Mouse (Mus musculus): Measurements from ENCODE around the gene Nucb2.

The Nucb2 gene

DNA sequence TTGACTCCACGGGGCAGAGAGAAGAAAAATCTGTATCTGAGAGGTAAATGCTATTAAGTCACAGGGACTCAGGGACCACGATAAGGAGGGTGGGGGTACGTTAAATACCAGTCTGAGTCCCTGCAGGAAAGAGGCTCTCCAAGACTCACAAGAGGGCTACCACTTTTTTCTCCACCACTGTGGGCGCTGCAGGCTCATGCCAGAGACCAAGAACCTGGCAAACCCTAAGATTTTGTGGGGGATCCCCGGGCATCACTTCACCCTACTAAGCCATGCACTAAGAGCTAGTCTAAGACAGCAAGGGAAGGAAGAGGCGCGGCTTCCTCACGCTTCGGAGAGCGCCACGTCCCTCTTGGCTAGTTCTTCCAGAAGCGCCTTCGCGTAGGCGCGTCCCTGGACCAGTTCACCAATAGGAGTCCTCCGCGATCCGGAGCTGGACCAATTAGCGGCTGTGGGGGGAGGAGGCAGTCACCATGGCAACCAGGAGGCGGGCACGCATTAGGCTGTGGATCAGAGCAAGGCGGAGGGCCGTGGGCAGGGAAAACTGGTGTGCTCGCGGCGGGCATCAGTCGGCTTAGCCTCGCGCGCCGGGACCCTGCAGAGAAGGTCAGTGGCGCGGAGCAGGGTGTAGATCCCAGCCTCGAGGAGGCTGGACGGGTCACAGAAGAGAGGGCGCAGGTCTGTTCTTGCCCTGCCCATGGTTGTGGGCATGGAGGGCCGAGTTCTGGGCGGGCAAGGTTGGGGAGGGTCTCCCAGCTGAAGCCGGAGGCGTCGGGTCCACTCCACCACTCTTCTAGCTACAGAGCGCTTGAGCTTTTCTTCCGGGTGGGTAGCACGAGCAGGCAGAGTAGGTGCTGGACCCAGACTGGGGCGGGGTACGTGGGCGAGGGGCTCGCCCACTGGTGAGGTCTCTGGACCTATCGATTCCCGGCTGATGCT lies at the start of gene Nucb2:
Nucb2 (plus strand) TSS at position 491 of the 939 bp plus-strand sequence.
- peak; percentile 95 for DNase-seq (ENCODE audit: low spot score)

DNA sequence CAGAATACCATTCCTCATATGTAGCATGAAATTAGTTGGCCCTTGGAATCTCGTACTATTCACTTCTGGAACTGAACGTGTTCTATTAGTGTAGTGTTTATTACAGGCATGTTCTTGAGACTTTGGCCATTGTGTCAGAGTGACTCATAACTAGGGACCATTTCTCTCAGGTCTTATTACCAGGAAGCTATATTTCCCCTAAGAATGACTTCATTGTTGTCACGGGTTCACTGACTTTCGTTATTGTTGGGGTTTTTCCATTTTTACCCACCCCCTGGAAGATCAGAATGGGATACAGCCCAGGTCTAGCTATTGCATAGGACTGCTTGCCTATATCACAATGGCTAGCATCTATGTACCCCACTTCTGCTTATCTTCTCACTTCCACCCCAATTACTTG lies 47.2 kb upstream of the Nucb2 start:
- DNase-seq (ENCODE audit: low spot score), result no peak

DNA sequence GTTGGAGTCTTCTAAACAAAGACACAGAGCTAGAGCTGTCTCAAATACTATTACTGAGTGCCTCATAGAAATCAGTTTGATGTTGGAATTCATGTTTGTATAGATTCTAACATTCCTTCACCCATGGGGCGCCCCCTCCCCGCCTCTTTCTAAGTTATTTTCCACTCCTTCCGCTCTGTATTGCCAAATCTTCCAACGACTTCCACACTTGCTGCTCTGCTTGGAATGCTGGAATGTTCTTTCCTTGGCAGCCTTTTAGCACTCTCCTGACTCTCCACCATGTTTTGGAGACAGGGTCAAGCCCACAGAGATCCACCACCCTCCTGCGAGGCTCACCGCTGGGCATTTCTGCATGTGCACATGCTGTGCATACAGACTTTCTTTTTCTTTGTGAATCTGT lies 46.8 kb upstream of the Nucb2 start:
- peak; percentile 9 for DNase-seq (ENCODE audit: low spot score)

DNA sequence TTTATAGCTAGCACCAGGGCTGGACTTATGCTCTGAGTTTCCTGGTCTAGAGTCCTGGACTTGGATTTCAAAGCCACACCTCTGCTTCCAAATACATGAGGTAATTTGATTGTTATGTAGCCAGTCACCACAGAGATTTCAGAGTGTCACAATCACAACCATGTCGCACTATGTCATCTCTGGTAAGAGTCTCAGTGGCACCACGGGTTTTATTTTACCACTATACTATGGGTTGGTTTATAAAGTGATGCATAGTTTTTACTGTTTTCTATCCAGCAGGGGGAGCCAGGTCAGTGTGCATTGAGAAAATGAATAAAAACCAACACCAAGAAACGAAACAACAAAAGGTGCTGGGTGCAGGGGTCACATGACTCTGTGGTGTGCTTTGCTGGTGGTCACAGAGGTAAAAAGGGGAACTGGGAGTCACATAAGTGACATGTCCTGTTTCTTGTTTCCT lies 45.2 kb upstream of the Nucb2 start:
- peak; percentile 60 for DNase-seq (ENCODE audit: low spot score)

DNA sequence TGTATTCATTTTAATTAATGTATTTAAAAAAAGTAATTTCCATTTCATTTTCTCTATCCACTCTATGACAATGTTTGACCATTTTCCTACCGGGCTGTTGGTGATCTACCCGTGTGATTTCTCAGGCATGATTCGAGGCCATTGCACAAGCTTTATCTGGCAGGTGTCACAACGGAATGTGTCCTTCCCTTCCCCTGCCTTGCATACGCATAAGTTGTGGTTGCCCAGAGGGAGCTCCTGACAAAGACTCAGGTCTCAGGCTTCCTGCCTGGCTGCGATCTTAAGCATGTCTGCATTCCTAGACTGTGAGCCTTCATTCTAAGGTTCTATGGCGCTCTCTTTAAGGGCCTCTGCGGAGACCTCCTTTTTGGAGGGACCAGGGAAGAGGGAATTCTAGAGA lies 42.1 kb upstream of the Nucb2 start:
- no peak for DNase-seq (ENCODE audit: low spot score)

DNA sequence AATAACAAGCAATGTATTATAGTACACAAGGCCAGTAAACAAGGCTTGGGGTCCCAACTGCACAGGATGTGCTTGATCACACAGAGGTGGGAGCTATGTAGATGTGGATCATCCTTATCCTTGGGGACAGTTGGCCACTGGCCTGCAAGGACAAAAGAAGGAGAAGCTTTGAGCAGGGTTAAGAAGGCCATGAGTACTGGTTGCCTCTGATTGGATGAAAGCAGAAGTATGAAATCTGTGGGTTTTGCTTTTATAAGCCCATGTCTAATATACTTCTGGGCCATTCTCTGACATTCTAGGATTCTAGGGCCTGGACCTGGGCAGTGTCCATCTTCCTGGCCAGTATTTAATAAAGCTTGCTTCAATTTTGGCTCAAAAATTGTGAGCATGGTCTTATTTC lies 28.3 kb upstream of the Nucb2 start:
- no peak for DNase-seq (ENCODE audit: low spot score)

DNA sequence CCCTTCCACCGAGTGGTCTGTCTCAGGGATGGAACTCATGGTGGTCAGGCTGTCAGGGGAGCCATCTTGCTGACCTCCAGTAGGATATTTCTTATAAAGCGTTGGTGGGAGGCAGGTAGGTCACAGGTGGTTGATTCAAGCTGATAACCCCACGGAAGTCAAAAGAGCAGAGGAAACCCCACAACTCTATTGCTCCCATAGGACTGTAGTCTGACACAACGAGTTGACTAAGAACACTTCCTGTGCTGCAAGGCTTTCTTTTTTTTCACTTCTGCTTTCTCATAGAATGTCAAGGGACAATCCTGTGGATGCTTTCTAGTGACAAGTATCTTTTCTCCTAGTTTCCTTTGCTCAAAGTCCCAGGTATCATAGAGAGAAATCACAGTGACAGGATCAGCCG lies 27.9 kb upstream of the Nucb2 start:
- DNase-seq (ENCODE audit: low spot score), result no peak

DNA sequence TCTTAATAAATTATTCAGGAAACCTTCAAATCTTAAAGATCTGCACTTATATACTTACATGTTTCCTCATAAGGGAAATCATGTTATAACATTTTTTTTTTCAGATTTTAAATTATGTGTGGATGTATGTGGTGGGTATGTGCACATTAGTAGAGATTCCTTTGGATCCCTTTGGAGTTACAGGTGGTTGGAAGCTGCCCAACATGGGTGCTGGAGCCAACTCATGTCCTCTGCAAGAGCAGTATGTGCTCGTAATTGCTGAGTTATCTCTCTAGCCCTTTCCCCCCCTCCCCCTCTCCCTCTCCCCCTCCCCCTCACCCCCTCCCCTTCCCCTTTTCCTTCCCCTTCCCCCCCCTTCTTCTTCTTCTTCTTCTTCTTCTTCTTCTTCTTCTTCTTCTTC lies 21.1 kb upstream of the Nucb2 start:
- DNase-seq (ENCODE audit: low spot score), result no peak

DNA sequence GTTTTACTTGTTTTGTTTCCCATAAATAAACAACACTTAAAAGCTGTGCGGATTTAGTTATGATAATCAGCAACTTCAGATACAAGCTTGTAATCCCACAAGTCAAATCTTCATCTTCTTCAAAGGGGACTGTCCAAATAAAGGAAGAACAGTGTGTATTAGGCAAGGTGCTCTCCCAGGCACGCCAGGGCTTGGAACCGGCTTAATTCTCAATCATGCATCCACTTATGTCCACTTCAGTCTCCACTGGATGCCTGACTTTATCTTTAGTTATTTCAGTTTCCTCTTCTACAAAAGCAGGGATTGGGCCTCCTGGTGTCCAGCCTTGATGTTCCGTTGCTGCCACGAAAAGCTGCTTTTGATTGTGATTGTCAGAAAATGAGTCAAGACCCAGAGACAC lies 20.4 kb upstream of the Nucb2 start:
- no peak for DNase-seq (ENCODE audit: low spot score)

DNA sequence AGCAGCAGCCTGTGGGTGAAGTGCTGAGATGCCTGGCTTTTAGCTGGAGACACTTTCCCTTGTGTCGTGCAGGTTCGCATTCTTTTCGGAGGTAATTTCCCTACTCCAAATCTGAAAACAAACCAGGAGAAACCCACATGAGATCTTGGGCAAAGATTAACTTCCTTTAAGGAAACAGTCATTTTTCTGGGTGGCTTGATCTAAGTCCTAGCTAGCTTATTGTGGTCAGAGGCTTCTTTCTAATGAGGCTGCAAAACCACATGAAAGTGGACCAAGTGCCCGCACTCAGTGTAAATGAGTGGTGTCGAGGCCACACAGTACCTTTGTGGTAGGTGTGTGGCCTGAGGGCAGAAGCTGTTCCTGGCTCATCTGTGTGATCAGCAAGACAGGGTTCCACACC lies 20.0 kb upstream of the Nucb2 start:
- no peak for DNase-seq (ENCODE audit: low spot score)

DNA sequence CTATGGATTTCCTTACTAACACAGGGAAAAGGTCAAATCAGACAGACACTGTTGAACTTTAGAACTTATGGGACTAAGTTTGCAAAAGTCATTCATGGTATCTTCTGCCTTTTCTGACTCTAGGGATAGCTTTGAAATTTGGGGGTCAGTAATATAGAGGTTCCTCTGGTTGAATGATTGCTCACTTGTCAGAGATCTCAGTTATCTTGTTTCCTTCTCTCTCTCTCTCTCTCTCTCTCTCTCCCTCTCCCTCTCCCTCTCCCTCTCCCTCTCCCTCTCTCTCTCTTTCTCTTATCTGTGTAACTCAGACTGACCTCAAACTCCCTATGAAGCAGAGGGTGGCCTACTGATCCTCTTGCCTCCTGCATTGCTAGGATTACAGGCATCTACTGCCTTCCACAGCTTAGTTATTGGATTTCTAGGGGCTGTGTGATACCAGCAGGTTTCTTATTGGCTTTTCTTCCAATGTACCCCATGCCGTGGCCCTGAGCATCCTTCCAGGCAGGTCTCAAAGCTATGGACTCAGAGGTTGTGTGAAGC lies 19.0 kb upstream of the Nucb2 start:
- DNase-seq (ENCODE audit: low spot score), result no peak

DNA sequence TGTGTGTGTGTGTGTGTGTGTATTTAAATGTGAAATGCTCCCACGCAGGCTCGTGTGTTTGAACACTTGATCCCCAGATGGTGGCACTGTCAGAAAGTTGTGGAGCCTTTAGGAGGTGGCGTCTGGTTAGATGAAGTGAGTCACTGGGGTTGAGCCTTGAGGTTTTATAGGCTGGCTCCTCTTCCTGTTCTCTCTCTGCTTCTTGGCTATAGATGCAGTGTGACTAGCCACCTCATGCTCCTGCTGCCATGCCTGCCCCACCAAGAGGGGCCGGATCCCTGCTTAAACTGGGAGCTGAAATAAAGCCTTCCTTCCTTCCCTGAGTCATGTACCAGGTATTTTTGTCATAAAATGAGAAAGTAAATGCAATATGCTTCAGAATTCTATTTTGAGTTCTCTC lies 13.1 kb upstream of the Nucb2 start:
- DNase-seq (ENCODE audit: low spot score), result no peak

DNA sequence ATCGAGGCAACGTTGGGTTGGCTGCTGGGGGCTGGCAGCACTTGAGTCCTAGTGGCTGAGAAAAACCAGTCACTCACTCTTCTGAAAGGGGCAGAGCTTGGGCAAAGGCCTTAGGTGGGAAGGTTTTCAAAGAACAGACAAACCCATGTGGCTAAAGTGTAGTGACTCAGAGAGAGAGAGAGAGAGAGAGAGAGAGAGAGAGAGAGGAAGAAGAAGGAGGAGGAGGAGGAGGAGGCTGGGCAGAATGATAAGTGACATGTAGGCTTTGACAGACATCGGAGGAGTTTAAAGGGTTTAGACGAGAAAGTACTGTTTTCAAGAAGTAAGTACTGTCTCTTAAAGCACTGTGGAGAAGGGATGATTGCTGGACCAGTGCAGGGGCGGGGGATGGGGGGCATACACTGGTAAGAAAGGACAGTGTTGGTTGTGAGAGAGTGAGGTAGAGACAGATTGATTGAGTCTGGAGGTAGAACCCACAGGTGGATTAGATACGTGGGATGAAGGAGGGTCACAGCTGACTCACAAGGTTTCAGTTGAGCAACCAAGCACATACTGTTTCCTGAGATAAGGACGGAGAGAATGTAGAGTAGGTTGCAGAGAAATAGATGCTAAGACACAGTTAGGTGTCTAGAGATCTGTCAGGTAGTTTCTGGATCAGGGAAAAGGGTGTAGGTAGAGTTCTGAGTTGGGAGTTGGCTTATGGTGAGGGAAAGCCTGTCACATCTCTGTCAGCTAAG lies 10.7 kb upstream of the Nucb2 start:
- DNase-seq (ENCODE audit: low spot score), result no peak

DNA sequence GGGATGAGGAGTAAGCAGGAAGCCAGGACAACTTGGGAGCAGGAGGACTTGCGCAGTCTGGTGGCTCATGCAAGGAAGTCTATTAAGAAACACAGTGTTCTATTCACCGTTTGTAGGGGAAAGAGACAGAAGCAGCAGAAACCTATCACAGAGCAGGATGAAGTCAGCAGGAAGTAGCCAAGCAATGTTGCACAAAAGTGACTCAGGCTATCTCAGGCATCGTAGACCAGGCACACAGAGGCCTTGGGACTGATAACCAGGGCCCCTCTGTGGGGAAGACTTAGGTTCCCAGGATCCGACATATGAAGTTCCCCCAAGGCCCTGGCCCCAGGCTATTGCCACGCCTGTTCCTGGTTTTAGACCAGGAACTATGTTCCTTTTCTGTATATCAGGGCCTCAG lies 9.6 kb upstream of the Nucb2 start:
- DNase-seq (ENCODE audit: low spot score), result peak; percentile 14

DNA sequence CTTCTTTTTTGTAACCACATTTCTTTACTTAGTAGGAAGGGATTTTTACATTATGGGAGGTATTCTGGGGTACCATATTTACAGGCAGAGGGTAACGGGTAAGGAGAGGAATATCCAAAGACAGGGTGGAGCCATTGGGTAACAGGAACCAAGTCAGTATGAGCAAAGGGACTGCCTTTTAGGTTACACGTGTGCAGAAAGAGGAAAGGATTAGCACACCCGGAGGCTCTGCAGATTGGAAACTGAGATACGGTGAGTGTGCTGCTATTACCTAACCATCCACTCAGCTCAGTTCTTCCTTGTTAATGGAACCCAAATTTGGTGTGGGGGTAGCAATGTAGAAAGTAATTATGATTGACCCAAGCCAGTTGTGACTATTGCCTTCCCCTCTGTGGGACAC lies 7.4 kb upstream of the Nucb2 start:
- no peak for DNase-seq (ENCODE audit: low spot score)

DNA sequence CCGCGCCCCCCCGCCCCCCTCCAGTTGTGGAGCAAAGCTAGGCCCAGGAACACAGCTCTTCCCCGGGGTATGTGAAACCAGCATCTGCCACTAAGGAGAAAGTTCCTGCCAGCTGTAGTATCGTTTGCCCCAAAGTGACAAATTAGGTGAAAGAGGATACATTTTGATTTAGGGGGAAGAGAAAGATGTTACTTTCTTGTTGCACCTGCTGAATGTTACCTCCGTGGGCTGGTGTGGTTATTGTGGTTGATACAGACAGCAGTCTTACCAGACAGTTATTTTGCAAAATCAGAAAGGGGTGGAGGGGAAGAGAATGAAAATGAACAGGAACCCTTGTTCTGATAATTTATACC lies 625 bp downstream of the Nucb2 start:
- DNase-seq (ENCODE audit: low spot score), result no peak

DNA sequence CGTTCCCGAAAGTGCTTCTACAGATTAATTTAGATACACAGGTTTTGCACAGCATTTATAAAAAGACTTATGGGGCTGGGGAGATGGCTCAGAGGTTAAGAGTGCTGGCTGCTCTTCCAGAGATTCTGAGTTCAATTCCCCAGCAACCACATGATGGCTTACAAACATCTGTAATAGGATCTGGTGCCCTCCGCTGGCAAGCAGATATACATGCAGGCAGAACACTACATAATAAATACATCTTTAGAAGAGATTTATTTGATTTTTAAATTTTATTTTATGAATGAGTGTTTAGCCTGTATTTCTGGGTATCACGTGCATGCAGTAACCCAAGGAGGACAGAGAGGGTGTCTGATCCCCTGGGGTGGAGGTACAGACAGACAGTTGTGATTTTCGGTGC lies 9.9 kb downstream of the Nucb2 start:
- no peak for DNase-seq (ENCODE audit: low spot score)

DNA sequence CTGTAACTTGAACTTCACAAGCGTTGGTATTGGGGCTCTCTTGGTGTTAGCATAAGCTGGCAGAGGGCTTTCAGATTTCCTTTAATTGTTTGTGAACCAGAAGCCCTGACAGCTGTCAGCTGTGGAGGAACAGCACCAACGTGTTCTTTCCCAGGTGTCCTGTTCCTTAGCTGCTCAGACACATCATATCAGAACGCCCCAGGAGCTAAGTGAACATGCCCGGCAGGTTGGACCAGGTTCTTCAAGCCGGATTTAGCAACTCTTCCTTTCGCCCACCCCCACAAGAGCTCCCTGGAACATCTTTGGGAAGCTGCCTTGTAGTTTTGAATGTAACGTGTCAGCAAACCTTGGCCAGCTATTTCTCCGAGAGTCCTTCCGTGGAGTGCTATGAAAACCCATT lies 10.4 kb downstream of the Nucb2 start:
- DNase-seq (ENCODE audit: low spot score), result no peak

DNA sequence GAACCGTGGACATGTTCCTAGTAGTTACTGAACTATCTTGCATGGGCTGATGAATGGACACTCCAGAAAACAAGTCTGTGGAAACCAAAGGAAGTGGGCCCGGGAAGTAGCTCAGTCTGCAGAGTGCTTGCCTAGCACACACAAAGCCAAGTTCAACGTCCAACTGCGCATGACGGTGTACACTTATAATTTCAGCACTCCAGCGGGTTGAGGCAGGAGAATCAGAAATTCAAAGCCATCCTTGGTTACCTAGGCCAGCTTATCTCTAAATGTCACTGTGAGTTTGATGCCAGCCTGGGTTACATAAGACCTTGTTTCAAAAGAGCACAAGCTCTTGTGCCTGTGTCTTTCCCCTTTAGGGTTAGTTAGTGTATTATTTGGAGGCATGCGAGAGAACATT lies 10.9 kb downstream of the Nucb2 start:
- no peak for DNase-seq (ENCODE audit: low spot score)

DNA sequence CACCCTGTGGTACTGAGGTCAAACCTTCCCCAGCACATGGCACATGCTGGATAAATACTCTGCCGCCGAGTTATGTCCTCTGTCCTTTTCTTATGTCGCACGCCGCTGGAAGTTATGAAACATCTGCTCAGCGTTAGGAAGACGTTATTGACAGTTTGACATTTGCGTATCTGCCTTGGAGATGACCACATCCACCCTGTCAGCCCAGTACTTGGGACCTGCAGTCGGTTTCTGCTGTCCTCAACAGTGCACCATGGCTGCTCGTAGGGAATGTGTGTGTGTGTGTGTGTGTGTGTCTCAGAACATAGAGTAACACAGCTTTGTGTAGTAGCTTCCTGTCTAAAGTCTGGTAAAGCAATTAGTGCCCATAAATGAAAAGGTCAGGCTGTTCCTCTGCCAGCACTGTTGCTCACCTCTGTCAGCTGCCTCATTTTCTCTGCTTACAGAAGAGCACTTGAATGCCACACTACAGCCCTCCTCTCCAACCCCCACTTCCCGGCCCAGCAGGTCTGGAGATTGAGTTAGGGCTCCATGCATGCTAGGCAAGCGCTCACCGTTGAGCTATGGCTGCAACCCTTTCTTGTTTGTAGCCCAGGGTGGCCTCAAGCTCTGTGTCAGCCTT lies 11.5 kb downstream of the Nucb2 start:
- DNase-seq (ENCODE audit: low spot score), result no peak

DNA sequence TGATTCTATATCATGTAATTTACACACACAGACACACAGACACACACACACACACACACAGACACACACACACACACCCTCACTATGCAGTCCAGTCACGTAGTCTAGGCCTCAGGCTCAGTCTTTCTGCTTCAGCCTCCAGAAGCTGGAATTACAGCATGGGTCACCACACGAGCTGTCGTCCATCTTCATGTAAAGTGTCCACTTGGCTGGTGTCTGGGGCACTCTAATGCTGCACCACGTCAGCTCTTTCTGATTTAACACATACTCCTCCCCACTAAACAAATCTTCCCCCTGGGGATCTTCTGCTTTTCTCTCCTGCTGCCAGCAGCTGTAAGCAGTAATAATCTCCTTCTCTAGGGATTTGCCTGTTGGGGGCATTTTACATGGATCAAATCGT lies 13.1 kb downstream of the Nucb2 start:
- no peak for DNase-seq (ENCODE audit: low spot score)

DNA sequence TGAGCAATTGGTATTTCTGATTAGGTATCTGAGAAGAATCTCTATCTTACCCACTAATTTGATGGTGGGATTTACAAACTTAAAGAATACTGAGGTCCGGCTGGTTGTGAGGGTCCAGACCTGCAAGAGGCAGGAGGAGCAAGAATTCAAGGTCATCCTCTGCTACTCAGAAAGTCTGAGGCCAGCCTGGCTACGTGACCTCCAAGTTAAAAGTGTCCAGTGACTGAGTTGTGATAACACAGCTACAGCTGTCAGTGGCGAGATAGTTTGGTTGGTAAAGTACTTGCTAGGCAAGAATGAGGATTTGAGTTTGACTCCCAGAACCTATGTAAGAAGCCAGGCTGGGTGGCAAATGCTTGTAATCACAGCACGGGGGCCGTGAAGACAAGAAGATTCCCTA lies 14.0 kb downstream of the Nucb2 start:
- no peak for DNase-seq (ENCODE audit: low spot score)

DNA sequence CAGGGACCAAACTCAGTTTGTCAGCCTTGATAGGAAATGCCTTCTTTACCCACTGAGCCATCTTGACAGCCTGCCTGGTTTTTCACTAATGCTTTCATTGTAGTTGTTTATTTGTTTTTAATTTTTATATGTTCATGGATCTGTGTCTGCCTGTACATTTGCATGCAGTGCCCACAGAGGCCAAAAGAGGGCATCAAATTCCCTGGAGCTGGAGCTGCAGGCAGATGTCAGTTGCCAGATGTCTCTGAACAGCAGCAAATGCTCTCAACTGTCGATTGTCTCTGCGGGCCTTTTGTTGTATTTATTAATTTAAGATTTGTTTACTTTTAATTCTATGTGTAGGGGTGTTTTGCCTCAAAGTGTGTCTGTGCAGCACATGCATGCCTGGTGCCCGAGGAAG lies 15.6 kb downstream of the Nucb2 start:
- DNase-seq (ENCODE audit: low spot score), result peak; percentile 12

All from adipocyte (in vitro differentiated cells).